Mouse (Mus musculus) right cerebral cortex, adult 2 months (tissue): ENCODE measurements around the gene Men1.
A peak's percentile ranks its signal among the peaks of the same experiment; 100 is the strongest.

Source experiments
- DNase-seq, 2 experiments: peaks; one replicate each; pipeline ENCODE4 v3.0.0; 2021 to 2022; ENCODE audit warnings: low spot score in 2 of 2

The Men1 gene

DNA sequence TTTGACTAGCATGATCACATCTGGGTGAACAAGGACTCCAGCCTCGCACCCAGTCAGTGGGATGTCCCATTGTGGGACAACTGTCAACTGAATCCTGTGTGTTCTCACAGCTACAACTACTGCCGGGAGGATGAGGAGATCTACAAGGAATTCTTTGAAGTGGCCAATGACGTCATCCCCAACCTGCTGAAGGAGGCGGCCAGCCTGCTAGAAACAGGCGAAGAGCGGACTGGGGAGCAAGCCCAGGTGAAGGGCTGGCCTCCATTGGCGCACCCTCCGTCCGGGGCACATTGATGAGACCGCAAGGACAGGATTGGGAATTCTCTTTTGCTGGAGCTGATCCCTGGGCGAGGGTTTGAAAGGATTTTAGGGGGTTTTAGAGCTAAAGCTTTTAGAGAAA, 3.9 kb downstream of the Men1 start:
- DNase-seq, result no peak

- no peak for DNase-seq
These were observed 4.4 kb downstream of the Men1 start for GRCm38 (mm10) chr19:6339191-6339590.

DNA sequence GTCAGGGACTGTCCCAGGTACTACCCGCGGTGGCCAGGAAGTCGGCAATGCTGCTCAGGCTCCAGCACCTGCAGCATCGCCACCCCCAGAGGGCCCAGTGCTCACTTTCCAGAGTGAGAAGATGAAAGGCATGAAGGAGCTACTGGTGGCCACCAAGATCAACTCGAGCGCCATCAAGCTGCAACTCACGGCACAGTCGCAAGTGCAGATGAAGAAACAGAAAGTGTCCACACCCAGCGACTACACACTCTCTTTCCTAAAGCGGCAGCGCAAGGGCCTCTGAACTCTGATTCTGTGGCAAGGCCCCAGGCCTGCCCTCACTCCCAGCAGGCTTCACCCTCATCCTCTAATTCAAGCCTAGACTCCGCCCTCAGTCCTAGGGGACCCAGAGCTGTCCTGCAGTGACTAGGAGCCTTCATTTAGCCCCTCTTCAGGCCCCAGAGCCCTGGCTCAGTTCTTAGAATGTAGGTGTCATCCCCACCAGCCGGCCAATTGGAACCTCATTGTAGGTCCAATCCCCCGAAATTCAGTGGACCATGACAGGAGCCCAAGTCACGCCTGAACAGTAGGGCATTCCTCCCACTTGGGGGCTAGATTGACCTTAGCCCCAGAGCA, 5.2 kb downstream of the Men1 start:
- DNase-seq, result no peak

- DNase-seq, result peak; percentile 55 to 67
These were observed 6.0 kb downstream of the Men1 start, which contains the start of gene Map4k2 for GRCm38 (mm10) chr19:6340524-6341452. Gene Map4k2, plus strand, starts transcription at chr19:6341135.

DNA sequence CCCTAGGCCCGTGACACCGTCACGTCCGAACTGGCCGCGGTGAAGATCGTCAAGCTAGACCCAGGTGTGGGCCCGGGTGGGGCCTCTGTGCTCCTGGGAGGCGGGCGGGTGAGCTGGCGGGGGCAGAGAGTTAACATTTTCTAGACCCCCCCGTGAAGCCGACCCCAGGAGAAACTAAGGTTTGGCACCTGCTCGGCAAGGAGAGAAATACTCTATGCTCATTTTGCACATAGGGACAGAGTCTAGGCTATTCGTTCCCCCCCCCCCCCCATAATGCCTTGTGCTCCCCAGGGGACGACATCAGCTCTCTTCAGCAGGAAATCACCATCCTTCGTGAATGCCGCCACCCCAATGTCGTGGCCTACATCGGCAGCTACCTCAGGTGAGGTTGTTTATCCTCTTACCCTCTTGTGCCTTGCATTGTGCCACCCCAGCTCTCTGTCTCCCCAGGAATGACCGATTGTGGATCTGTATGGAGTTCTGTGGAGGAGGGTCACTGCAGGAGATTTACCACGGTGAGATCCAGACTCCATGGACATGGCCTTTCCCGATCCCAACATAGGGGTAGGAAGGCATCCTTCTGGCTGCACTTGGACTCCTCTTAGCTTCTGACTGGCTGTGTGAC, 6.8 kb downstream of the Men1 start:
- no peak for DNase-seq

DNA sequence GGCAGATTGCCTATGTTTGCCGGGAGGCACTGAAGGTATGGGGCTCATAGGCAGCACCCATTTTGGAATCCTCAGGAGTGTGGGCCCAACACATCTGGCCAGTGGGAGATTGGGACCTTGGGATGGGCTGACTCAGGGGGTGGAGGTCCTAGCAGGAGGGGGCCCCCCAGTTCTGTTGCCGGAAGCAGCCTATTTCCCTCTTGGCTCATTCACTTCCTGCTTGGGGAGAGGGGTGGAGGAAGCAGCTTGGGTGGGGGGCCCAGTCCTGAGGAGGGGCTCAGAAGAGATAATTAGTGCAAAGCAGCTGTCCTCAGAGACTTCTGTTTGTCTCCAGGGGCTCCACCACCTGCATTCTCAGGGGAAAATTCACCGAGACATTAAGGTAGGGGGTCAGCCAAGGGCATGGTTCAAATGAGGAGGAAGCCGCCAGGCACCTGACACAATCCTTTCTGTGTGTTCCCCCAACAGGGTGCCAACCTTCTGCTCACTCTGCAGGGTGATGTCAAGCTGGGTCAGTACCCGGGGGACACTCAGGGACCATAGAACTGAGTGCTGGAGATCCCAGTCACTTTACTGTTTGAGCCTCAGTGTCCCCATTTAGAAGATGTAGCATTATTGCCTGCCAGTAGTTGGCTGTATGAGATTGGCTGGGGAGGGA, 7.6 kb downstream of the Men1 start:
- DNase-seq, result no peak

DNA sequence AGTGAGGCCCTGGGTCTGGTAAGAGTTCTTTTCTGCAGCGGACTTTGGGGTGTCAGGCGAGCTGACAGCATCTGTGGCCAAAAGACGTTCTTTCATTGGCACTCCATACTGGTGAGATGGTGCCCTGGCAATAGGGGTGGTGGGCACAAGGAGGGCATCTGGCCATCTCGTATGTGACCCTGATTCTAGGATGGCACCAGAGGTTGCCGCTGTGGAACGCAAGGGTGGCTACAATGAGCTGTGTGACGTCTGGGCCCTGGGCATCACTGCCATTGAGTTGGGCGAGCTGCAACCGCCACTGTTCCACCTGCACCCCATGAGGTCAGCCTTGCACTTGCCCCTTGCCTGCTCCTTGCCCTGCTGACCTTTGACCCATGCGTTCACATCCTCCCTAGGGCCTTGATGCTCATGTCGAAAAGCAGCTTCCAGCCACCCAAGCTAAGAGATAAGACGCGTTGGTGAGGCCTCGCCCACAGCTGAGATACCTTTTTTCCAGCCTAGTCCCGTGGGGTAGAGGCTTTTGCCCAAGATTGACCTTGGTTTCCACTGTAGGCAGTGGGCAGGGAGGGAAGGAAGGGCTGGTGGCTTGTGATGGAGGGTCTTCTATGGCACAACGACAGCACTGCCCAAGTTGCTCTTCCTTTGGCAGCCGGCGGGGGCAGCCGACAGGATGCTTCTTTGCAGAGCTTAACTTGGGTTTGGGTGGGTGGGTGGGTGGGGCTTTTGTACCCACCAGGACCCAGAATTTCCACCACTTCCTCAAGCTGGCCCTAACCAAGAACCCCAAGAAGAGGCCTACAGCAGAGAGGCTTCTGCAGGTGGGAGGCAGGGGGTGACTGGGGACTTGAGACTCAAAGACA, 8.5 kb downstream of the Men1 start:
- DNase-seq, result no peak

- DNase-seq, result no peak
These were observed 9.2 kb downstream of the Men1 start for GRCm38 (mm10) chr19:6343996-6344395.

GRCm38 (mm10) chr19:6346023-6346422, 11.2 kb downstream of the Men1 start:
- no peak for DNase-seq

DNA sequence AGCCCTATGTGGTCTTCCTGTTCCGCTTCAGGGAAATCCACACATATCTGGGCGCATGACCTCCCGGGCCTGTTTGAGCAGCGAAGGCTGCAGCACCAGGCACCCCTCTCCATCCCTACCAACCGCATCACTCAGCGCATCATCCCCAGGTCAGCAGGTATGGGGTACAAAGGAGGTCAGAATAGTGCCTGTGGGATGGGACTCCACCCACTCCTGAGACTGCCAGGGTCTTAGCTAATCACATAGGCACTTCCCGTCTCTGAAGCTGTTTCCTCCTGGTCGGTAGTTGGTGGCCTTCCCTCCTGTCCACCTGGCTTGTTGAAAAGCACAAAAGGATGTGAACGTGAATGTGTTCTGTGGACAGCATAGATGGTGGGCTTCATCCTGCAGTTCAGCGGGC, 11.9 kb downstream of the Men1 start:
- DNase-seq, result no peak

DNA sequence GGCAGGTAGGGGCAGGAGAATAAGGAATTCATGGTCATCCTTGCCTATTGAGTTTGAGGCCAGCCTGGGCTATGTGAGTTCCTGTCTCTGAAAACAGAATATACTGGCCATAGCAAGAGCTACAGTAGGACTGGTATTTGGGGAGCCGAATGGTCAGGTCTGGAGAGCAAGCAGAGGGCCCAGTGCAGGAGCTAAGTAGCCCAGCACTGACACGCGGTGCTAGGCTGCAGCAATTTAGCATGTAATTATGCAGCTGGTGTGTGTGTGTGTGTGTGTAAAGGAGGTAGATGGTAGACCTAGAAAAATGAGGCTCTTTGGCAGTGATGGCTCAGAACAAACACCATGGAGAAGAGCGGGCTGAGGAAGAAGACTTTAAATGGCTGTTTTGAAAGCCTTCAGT, 12.8 kb downstream of the Men1 start:
- DNase-seq, result no peak

- DNase-seq, result no peak
These were observed 13.9 kb downstream of the Men1 start for GRCm38 (mm10) chr19:6348717-6349116.

- DNase-seq, result no peak
These were observed 14.6 kb downstream of the Men1 start for GRCm38 (mm10) chr19:6349215-6349983.

DNA sequence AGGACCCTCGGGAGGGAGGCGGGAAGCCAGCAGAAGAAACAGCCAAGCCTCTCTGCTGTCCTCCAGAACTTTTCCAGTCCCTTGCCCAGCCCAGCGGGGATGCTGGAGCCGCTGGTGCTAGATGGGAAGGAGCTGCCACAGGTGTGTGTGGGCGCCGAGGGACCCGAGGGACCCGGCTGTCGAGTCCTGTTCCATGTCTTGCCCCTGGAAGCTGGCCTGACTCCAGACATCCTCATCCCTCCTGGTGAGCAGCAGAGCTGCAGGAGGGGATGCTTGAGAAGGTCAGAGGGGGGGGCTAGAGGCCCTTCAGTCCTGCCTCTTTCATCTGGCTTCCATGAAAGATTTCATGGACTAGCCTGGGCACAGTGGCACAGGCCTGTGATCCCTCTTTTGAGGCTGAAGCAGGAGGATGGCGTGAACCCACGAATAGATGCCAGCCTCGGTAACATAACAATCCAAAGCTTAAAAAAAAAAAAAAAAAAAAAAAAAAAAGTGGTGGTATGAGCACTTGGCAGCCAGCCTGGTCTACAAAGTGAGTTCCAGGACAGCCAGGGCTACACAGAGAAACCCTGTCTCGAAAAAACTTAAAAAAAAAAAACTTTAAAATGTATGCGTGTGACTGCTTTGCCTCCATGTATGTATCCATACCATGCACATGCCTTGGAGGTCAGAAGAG, 16.8 kb downstream of the Men1 start:
- no peak for DNase-seq

DNA sequence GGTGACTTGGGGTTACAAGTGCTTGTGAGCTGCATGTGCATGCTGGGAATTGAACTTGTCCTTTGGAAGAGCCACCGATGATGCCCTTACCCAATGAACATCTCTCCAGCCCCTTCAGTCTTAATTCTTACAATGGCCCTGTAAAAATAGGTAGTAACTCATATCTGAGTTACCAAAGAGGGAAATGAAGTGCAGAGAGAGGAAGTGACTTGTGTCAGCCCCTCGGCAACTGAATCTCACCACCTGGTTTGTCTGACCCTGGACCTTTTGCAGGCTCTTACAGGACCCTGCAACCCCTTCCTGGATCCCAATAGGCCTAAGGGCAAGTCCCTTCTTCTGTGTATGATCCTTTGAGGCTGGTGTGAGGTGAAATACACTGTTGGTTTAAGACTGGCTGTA, 17.3 kb downstream of the Men1 start:
- no peak for DNase-seq

DNA sequence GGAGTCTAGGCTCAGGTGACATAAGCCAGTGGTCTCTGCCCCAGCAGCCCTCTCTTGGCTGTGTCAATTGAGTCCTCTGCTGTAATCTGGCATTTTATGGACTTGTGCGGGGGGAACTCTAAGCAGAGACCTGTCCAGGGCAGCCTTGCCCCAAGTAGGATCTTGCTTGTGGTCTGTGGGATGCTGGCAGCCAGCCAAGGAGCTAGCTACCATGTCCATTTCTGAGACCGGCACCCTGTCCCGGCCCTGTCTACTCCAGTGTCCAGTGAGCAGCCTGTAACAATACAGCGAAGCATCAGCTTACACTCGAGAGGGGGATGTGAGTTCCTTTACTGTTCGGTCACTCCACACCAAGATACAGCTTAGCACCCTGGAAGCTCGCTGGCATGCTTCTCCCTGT, 19.3 kb downstream of the Men1 start:
- no peak for DNase-seq

DNA sequence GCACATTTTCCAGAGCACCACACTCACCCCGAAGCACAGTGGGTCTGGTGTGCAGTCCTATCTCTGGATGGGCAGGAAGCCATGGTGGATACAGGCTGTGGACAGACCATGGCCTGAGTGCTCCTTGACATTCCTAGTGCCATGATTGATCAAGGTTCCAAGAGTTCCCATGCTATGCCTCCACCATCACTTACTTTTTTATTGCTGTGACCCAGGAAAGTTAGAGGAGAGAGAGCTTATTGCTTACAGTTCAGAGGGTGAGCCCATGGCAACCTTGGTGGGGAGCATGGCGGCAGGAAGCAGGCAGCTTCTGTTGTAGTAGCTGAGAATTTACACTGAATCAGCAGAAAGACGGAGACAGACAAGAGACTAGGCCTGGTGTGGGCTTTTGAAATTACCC, 26.5 kb downstream of the Men1 start:
- no peak for DNase-seq

DNA sequence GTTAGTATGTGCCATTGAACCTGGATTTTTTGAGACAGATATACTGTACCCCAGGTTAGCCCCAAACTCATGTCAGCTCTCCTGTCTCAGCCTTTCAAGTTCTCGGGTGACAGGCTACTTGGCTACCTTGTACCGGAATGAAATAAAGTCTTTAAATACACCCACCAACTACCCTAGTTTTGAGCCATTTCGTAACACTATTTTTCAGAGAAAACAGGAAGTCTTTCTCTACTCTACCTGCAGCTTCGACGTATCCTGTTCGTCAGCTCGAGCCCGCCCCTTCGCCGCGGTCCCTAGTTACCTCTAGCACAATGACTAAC, 28.3 kb downstream of the Men1 start:
- no peak for DNase-seq

GRCm38 (mm10) chr19:6363411-6364240, 28.8 kb downstream of the Men1 start, which contains the start of gene Sf1:
Gene Sf1, plus strand, starts transcription at chr19:6363690.
- peak; percentile 99 to 100 for DNase-seq
